Mouse (Mus musculus): Measurements from ENCODE around the gene Gal3st4. TPM values are rescaled to one million over a fixed set of nuclear protein-coding genes. Genes with fewer than 3 reads are reported as not detected.

The Gal3st4 gene
- polyA plus RNA-seq (2012; rRNA removed): 0.06 and 0.08 TPM in 2 replicates

- H3K27me3 ChIP-seq (ENCODE audit: control insufficient read depth, insufficient read depth, low read length): peaks cover 1% of the 10 kb centered on the region; the same call in 1 of the 2 replicates
- no peaks in the 10 kb centered on the region for H3K36me3 ChIP-seq (ENCODE audit: control insufficient read depth, insufficient read depth, low read length)
- H3K4me1 ChIP-seq (ENCODE audit: control insufficient read depth, insufficient read depth, insufficient read length): no peaks in the 10 kb centered on the region
- H3K4me3 ChIP-seq (ENCODE audit: extremely low read depth, insufficient read depth, insufficient read length): no peak within 1 kb of the TSS
- WGBS: 51% methylated on average over 12 of the region's 12 CpGs
- TF ChIP-seq POLR2A (IDR thresholded peaks at IDR 0.05; ENCODE audit: low read depth, low read length) (no peak), CTCF (IDR thresholded peaks at IDR 0.05; ENCODE audit: extremely low read depth, insufficient read depth, insufficient read length, insufficient replicate concordance) (no peak)
- H3K27ac ChIP-seq (ENCODE audit: insufficient read depth, low read length): no peak within 1 kb of the TSS
- DNase-seq (ENCODE audit: low read depth in 1 of 2, low spot score in 2 of 2): no peak
Observed at GRCm38 (mm10) chr5:138272409-138272923, at the start of gene Gal3st4. Gene Gal3st4 (minus strand): TSS chr5:138272840.

- 91% methylated on average over 3 of the region's 3 CpGs for WGBS
- H3K27ac ChIP-seq (ENCODE audit: insufficient read depth, low read length): no peak overlapping the region
Observed at GRCm38 (mm10) chr5:138312795-138313194, 40.2 kb upstream of the Gal3st4 start.

GRCm38 (mm10) chr5:138299613-138300012, 27.0 kb upstream of the Gal3st4 start:
- no peaks in the 10 kb centered on the region for H3K36me3 ChIP-seq (ENCODE audit: control insufficient read depth, insufficient read depth, low read length)
- TF ChIP-seq POLR2A (IDR thresholded peaks at IDR 0.05; ENCODE audit: low read depth, low read length) (no peak), CTCF (IDR thresholded peaks at IDR 0.05; ENCODE audit: extremely low read depth, insufficient read depth, insufficient read length, insufficient replicate concordance) (no peak)
- H3K4me1 ChIP-seq (ENCODE audit: control insufficient read depth, insufficient read depth, insufficient read length): no peaks in the 10 kb centered on the region
- WGBS: 88% methylated on average over 2 of the region's 2 CpGs
- no peaks in the 10 kb centered on the region for H3K27me3 ChIP-seq (ENCODE audit: control insufficient read depth, insufficient read depth, low read length)
- H3K4me3 ChIP-seq (ENCODE audit: extremely low read depth, insufficient read depth, insufficient read length): no peak overlapping the region
- no peak for DNase-seq (ENCODE audit: low read depth in 1 of 2, low spot score in 2 of 2)
- no peak overlapping the region for H3K27ac ChIP-seq (ENCODE audit: insufficient read depth, low read length)

More at GRCm38 (mm10) chr5:138312795-138313194, 40.2 kb upstream of the Gal3st4 start:
- no peak for DNase-seq (ENCODE audit: low read depth in 1 of 2, low spot score in 2 of 2)
- Histone ChIP-seq H3K4me3 (ENCODE audit: extremely low read depth, insufficient read depth, insufficient read length) (no peak overlapping the region), H3K27me3 (ENCODE audit: control insufficient read depth, insufficient read depth, low read length) (no peaks in the 10 kb centered on the region), H3K4me1 (ENCODE audit: control insufficient read depth, insufficient read depth, insufficient read length) (no peaks in the 10 kb centered on the region), H3K36me3 (ENCODE audit: control insufficient read depth, insufficient read depth, low read length) (no peaks in the 10 kb centered on the region)
- TF ChIP-seq POLR2A (IDR thresholded peaks at IDR 0.05; ENCODE audit: low read depth, low read length) (no peak), CTCF (IDR thresholded peaks at IDR 0.05; ENCODE audit: extremely low read depth, insufficient read depth, insufficient read length, insufficient replicate concordance) (no peak)

- TF ChIP-seq CTCF (IDR thresholded peaks at IDR 0.05; ENCODE audit: extremely low read depth, insufficient read depth, insufficient read length, insufficient replicate concordance) (no peak), POLR2A (IDR thresholded peaks at IDR 0.05; ENCODE audit: low read depth, low read length) (no peak)
- no peaks in the 10 kb centered on the region for H3K27me3 ChIP-seq (ENCODE audit: control insufficient read depth, insufficient read depth, low read length)
- no peaks in the 10 kb centered on the region for H3K4me1 ChIP-seq (ENCODE audit: control insufficient read depth, insufficient read depth, insufficient read length)
- no peak overlapping the region for H3K27ac ChIP-seq (ENCODE audit: insufficient read depth, low read length)
- no peaks in the 10 kb centered on the region for H3K36me3 ChIP-seq (ENCODE audit: control insufficient read depth, insufficient read depth, low read length)
- H3K4me3 ChIP-seq (ENCODE audit: extremely low read depth, insufficient read depth, insufficient read length): no peak overlapping the region
- no peak for DNase-seq (ENCODE audit: low read depth in 1 of 2, low spot score in 2 of 2)
Observed at GRCm38 (mm10) chr5:138294158-138294557, 21.5 kb upstream of the Gal3st4 start.

GRCm38 (mm10) chr5:138291638-138292037, 19.0 kb upstream of the Gal3st4 start:
- TF ChIP-seq POLR2A (IDR thresholded peaks at IDR 0.05; ENCODE audit: low read depth, low read length) (no peak), CTCF (IDR thresholded peaks at IDR 0.05; ENCODE audit: extremely low read depth, insufficient read depth, insufficient read length, insufficient replicate concordance) (no peak)
- Histone ChIP-seq H3K27me3 (ENCODE audit: control insufficient read depth, insufficient read depth, low read length) (no peaks in the 10 kb centered on the region), H3K27ac (ENCODE audit: insufficient read depth, low read length) (no peak overlapping the region), H3K4me3 (ENCODE audit: extremely low read depth, insufficient read depth, insufficient read length) (no peak overlapping the region), H3K36me3 (ENCODE audit: control insufficient read depth, insufficient read depth, low read length) (no peaks in the 10 kb centered on the region), H3K4me1 (ENCODE audit: control insufficient read depth, insufficient read depth, insufficient read length) (no peaks in the 10 kb centered on the region)
- no peak for DNase-seq (ENCODE audit: low read depth in 1 of 2, low spot score in 2 of 2)
- 85% methylated on average over 1 of the region's 1 CpGs for WGBS

- no peaks in the 10 kb centered on the region for H3K4me1 ChIP-seq (ENCODE audit: control insufficient read depth, insufficient read depth, insufficient read length)
- no peaks in the 10 kb centered on the region for H3K36me3 ChIP-seq (ENCODE audit: control insufficient read depth, insufficient read depth, low read length)
- WGBS: 81% methylated on average over 3 of the region's 3 CpGs
- H3K27me3 ChIP-seq (ENCODE audit: control insufficient read depth, insufficient read depth, low read length): no peaks in the 10 kb centered on the region
- no peak for DNase-seq (ENCODE audit: low read depth in 1 of 2, low spot score in 2 of 2)
- H3K4me3 ChIP-seq (ENCODE audit: extremely low read depth, insufficient read depth, insufficient read length): no peak overlapping the region
- H3K27ac ChIP-seq (ENCODE audit: insufficient read depth, low read length): no peak overlapping the region
- TF ChIP-seq POLR2A (IDR thresholded peaks at IDR 0.05; ENCODE audit: low read depth, low read length) (no peak), CTCF (IDR thresholded peaks at IDR 0.05; ENCODE audit: extremely low read depth, insufficient read depth, insufficient read length, insufficient replicate concordance) (no peak)
Observed at GRCm38 (mm10) chr5:138287861-138288260, 15.2 kb upstream of the Gal3st4 start.

GRCm38 (mm10) chr5:138283540-138283939, 10.9 kb upstream of the Gal3st4 start:
- no peak overlapping the region for H3K4me3 ChIP-seq (ENCODE audit: extremely low read depth, insufficient read depth, insufficient read length)
- WGBS: 68% methylated on average over 1 of the region's 1 CpGs
- TF ChIP-seq POLR2A (IDR thresholded peaks at IDR 0.05; ENCODE audit: low read depth, low read length) (no peak), CTCF (IDR thresholded peaks at IDR 0.05; ENCODE audit: extremely low read depth, insufficient read depth, insufficient read length, insufficient replicate concordance) (no peak)

More at GRCm38 (mm10) chr5:138283540-138283939, 10.9 kb upstream of the Gal3st4 start:
- no peaks in the 10 kb centered on the region for H3K36me3 ChIP-seq (ENCODE audit: control insufficient read depth, insufficient read depth, low read length)
- 0 out of 2 replicates have a peak, but pooled peaks cover 3% of the 10 kb centered on the region for H3K4me1 ChIP-seq (ENCODE audit: control insufficient read depth, insufficient read depth, insufficient read length)
- no peak overlapping the region for H3K27ac ChIP-seq (ENCODE audit: insufficient read depth, low read length)
- H3K27me3 ChIP-seq (ENCODE audit: control insufficient read depth, insufficient read depth, low read length): no peaks in the 10 kb centered on the region
- no peak for DNase-seq (ENCODE audit: low read depth in 1 of 2, low spot score in 2 of 2)
